Mouse (Mus musculus): ENCODE results near the gene Cd6.

- TF ChIP-seq CTCF (IDR thresholded peaks at IDR 0.05; ENCODE audit: low read depth) (no peak), EP300 (optimal IDR thresholded peaks at IDR 0.05) (no peak)
These were observed 9.4 kb upstream of the Cd6 start, which contains the start of gene Slc15a3 for GRCm38 (mm10) chr19:10839010-10839892.
